Mouse (Mus musculus): ENCODE results near the gene Insig1. TPM values are rescaled to one million over a fixed set of nuclear protein-coding genes. Genes with fewer than 3 reads are reported as not detected.

Insig1 gene
- total RNA-seq, 2 experiments from 2014 or later = 9.2 to 9.8 TPM

DNA sequence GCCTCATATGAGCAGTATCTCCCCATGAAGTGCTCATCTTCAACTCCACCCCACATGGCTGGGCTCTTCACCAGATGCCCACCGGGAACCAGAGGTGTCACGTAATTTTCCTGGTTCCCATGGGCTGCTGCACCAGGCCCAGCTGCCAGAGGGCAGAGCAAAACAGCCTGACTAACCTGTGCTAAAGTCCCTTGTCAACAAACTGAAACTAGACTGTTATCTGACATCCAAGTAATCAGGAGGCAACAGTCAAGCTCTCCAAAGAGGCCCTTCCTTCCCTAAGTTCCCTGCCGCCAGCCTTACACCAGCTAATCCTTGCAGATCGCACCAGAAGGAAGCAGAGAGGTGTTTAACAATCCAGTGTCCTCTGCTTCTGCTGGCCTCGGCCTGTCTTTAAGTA, 4.9 kb upstream of the Insig1 start:
- no peak for DNase-seq
- no peak for TF ChIP-seq CTCF (IDR thresholded peaks at IDR 0.05)
- Histone ChIP-seq H3K4me3 (no peak overlapping the region), H3K27ac (no peak overlapping the region)
- intact Hi-C loops (cut with DNase I) = no loop called here

DNA sequence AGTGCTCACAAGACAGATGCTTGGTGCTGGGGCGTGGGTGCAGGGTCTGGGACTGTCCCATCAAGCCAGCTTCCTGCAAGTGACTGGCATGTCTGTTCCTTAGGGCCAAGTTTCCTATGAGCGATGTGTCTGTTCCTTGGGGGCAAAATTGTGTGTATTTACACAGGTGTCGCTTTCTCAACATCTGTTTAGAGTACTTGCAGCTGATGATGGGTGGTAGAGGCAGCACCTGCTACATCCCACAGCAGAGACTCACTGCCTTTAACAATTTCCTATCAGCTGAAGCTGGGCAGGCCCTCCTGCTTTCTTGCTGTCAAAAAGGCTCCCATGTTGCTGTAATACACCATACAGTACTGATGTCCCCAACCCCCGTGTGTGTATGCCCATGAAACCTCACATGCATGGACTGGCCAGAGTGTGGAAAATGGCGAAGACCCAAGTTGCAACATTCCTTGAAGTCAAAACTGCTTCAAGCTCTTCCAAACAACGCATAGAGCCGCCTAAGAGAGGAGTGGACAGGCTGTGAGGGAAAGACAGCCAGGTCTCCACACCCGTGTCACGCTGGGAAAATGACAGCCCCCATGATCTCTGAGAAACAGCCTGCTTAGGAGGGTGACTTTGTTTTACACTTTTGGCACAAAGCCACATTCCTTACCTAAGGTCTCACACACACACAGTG, 875 bp upstream of the Insig1 start:
- intact Hi-C loops (cut with DNase I) = loop anchor here (5.0 kb wide), 1 partner anchor 33 kb away; no protein-coding TSS in a partner anchor
- DNase-seq = no peak
- TF ChIP-seq CTCF (IDR thresholded peaks at IDR 0.05) = no peak

DNA sequence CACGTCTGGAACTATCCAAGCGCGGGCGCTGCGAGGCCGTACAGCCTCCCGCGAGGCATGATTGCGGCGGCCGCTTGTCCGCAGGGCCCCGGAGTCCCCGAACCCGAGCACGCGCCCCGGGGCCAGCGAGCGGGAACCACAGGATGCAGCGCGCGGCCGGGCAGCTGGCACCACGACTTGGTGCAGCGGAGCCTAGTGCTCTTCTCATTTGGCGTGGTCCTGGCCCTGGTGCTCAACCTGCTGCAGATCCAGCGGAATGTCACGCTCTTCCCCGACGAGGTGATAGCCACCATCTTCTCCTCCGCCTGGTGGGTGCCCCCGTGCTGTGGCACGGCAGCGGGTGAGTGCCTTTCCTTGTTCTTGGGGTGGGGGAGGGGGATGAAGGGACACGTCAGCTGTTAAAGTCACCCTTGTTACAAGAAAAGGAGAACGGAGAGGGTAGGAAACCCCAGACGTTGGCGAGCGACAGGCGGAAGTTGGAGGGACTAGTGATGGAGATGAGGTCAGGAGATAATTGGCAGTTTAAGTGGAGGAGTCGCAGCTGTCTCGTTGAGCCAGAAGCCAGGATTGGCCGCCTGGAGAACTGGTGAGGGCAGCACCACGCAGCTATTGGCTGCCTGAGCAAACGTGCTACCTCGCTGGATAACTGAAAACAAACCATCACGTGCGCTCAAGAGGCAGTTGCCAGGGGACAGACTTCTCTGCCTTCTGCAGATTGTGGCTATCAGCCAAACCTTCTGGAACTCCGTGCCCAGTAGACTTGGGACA, 477 bp downstream of the Insig1 start:
- no peak for TF ChIP-seq CTCF (IDR thresholded peaks at IDR 0.05)
- H3K4me3 ChIP-seq = peak overlapping the region; percentile 75
- DNase-seq = peak; percentile 88
- intact Hi-C loops (cut with DNase I) = loop anchor here (2.0 to 5.0 kb wide), 2 partner anchors 34 to 281 kb away; partner anchors contain the start of gene Paxip1
- peak overlapping the region; percentile 98 for H3K27ac ChIP-seq

More for the DNA sequence above, 875 bp upstream of the Insig1 start:
- Histone ChIP-seq H3K27ac (peak overlapping the region; percentile 98), H3K4me3 (peak overlapping the region; percentile 75)

DNA sequence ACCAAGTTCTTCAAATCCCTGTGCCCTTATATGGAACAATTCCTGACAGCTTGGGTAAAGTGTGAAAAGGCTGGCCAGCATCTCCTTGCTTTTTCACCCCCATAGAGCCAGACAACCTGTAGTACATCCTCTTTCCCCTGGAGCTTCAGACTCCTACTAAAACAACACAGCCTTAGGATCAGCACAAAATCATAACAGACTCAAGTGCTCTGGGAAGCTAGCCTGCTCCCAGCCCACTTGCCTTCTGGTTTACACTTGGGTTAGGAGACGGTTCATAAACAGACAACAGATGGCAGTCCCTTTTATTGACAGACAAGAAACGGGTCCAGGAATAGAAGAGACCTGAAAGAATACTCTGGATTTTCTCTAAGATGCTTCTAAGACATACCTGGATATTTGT, 8.3 kb downstream of the Insig1 start:
- Histone ChIP-seq H3K27ac (no peak overlapping the region), H3K4me3 (no peak overlapping the region)
- no peak for TF ChIP-seq CTCF (IDR thresholded peaks at IDR 0.05)
- no peak for DNase-seq
- intact Hi-C loops (cut with DNase I) = no loop called here

DNA sequence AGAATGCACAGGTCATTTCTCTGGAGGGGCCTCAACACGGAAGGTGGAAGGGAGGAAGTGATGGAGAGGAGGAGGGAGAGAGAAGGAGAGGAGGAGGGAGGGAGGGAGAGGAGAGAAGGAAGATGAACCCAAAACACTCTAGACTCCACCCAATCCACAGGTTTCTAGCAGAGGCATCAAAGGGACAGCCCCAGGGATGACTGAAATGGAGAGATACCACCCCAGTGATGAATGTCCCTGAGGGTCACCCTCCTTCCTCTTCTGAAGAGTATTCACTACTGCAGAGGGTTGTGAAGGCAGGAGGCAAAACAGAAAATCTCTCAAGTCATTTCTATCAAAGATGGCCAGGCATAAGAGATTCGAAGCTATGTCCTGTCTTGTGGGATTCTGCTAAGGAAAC, 10.0 kb downstream of the Insig1 start:
- no peak for TF ChIP-seq CTCF (IDR thresholded peaks at IDR 0.05)
- intact Hi-C loops (cut with DNase I) = no loop called here
- DNase-seq = no peak
- no peak overlapping the region for H3K27ac ChIP-seq
- H3K4me3 ChIP-seq = no peak overlapping the region

DNA sequence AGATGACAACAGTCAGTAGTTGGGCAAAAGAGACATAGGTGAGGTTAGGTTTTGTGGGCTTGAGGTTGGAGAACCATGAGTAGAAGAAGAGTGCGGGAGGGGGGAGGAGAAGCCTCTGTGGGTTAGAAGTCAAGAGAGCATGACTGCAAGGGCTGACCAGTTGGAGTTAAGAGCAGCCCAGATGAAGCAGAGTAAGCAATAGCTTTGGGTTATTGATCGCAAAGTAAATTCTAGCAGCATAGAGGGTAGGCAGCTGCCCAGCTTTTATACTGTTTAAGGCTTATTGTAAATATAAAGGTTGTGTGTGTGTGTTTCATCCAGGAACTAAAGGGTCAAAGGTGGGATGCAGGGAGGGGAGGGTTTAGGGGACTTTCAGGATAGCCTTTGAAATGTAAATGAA, 10.7 kb downstream of the Insig1 start:
- intact Hi-C loops (cut with DNase I) = no loop called here
- no peak overlapping the region for H3K4me3 ChIP-seq
- no peak for DNase-seq
- H3K27ac ChIP-seq = no peak overlapping the region
- no peak for TF ChIP-seq CTCF (IDR thresholded peaks at IDR 0.05)

DNA sequence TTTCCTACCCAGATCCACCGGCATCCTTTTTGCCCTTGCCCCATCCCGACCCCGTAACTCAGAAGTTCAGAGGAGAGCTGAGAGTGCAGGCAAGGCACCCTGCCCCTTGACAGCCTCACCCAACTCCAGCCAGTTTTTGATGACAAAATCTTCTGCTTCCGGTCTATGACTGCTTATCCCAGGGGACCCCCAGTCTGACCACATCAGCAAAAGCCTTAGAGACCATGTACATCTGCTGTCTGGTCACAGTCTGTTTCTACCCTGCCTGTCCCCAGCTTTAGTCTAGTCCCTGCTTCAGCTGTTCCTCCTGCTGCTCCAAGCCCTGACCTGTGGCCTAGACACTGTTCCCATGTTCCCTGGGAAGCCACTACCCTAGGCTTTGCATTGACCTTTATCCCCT, 11.1 kb downstream of the Insig1 start:
- TF ChIP-seq CTCF (IDR thresholded peaks at IDR 0.05) = no peak
- DNase-seq = no peak
- no peak overlapping the region for H3K27ac ChIP-seq
- intact Hi-C loops (cut with DNase I) = no loop called here
- no peak overlapping the region for H3K4me3 ChIP-seq

DNA sequence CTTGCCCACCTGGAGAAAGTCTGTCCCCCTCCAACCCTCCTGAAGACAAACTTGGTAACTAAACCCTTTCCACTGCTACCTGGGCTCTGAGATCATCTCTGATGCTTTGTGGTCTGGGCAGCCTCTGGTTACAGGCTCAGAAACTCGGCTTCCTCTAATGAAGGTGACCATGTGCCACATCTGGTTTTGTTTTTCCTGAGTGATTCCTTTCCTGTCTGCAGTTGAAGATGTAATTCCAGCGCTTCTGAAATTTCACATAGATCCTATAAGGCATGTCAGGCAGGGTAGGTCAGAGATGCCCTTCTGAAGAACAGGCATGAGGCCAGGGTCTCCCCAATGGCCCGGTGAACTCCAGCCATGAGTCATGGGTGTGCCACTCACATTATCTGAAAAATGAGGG, 11.6 kb downstream of the Insig1 start:
- Histone ChIP-seq H3K27ac (no peak overlapping the region), H3K4me3 (no peak overlapping the region)
- no peak for TF ChIP-seq CTCF (IDR thresholded peaks at IDR 0.05)
- intact Hi-C loops (cut with DNase I) = no loop called here
- DNase-seq = no peak

DNA sequence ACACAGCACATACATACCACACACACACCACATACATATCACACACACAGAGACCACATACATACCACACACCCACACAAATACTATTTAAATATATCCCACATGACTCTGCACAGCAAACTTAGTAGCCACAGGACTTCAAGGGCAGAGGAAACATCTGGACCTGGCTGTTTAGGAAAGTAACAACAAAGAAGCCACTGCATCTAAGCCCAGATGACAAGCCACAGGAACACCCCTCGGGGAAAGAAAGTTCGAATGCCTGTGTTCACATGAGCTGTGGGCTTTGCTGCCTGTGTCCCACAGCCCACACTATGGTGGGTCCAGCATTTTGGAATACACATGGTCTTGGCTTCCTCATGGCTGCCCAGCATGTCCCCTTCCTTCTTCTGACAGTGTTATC, 13.6 kb downstream of the Insig1 start:
- no peak overlapping the region for H3K27ac ChIP-seq
- no peak for DNase-seq
- intact Hi-C loops (cut with DNase I) = no loop called here
- TF ChIP-seq CTCF (IDR thresholded peaks at IDR 0.05) = no peak
- H3K4me3 ChIP-seq = no peak overlapping the region

DNA sequence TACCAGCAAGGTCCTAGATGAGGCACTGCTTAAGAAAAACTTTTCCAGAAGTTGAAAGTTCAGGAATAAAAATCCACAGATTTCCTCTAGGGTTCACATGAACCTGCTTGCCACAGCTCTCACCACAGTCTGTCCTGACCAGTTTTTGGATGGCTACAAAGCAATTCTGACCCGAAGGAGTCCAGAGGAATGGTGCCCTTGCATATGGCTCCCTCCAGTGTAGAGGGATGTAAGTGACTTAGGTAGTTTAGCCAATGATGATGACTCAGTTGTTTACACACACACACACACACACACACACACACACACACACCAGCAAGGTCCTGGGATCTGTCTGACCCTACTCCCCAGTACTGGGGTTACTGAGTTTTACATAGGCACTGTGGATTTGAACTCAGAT, 19.4 kb downstream of the Insig1 start:
- no peak for DNase-seq
- H3K27ac ChIP-seq = no peak overlapping the region
- intact Hi-C loops (cut with DNase I) = no loop called here
- no peak overlapping the region for H3K4me3 ChIP-seq
- peak; percentile 20; the same call in 1 of the 2 replicates for TF ChIP-seq CTCF (IDR thresholded peaks at IDR 0.05)

DNA sequence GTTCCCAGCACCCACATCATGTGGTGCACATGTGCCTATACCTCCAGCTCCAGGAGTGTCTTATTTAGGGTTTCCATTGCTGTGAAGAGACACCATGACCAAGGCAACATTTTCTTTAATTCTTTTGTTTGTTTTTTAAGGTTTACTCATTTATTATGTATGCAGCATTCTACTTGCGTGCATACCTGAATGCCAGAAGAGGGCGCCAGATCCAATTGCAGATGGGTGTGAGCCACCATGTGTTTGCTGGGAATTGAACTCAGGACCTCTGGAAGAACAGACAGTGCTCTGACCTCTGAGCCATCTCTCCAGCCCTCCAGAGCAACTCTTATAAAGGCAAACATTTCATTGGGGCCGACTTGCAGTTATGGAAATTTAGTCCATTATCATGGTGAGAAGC, 21.2 kb downstream of the Insig1 start:
- Histone ChIP-seq H3K27ac (no peak overlapping the region), H3K4me3 (no peak overlapping the region)
- DNase-seq = no peak
- intact Hi-C loops (cut with DNase I) = no loop called here
- peak; percentile 4; the same call in 1 of the 2 replicates for TF ChIP-seq CTCF (IDR thresholded peaks at IDR 0.05)

DNA sequence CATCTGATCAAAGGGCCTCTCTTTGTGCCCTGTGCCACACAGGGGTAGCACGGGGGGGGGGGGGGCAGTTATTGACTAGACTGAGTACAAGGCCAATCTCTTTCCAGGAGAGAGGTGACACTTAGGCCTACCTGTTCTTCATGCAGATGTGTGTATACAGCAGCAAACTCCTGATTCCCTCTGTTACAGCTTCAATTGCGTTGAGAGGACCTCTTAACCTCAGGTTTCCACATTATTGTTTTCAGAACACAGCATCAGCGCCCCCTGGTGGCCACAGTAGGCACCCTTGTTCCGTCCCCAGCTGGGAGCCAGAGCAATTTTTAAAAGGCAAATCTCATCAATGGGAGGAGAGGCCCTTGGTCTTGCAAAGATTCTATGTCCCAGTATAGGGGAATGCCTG, 22.7 kb downstream of the Insig1 start:
- Histone ChIP-seq H3K4me3 (no peak overlapping the region), H3K27ac (no peak overlapping the region)
- peak; percentile 84 for DNase-seq
- intact Hi-C loops (cut with DNase I) = loop anchor here (1.0 kb wide), 1 partner anchor 99 kb away; no protein-coding TSS in a partner anchor
- TF ChIP-seq CTCF (IDR thresholded peaks at IDR 0.05) = peak; percentile 85

DNA sequence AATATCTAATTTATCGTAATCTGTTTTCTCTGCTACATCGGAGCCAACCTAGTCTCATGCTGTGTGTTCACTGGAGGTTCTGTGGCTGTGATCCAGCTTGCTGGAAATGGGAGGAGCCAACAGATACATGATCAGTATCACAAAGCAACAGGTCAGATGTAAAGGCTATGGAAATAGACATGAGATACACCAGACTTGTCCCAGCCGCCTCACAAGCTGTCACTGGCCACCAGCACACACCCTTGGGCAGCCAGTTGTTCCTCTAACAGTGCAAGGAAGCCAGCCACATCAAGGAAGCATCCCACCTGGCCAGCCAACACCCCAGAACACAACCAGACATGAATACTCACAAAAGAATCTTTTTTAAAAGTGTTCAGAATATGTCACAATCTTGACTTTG, 23.2 kb downstream of the Insig1 start:
- no peak overlapping the region for H3K4me3 ChIP-seq
- TF ChIP-seq CTCF (IDR thresholded peaks at IDR 0.05) = no peak
- intact Hi-C loops (cut with DNase I) = loop anchor here (1.0 kb wide), 1 partner anchor 99 kb away; no protein-coding TSS in a partner anchor
- DNase-seq = no peak
- no peak overlapping the region for H3K27ac ChIP-seq

All from gastrocnemius, adult 2 months (tissue).